Mouse (Mus musculus): Measurements from ENCODE around the gene Zar1. TPM values are rescaled to one million over a fixed set of nuclear protein-coding genes. Genes with fewer than 3 reads are reported as not detected.
"Not testable (repeated sequence)": the region's sequence is repeated elsewhere in the genome, so short reads cannot be mapped to it uniquely, and the experiment has no call there.

The Zar1 gene
- total and polyA plus RNA-seq, 2 experiments from 2014 or later: 5.5 to 8.6 TPM

DNA sequence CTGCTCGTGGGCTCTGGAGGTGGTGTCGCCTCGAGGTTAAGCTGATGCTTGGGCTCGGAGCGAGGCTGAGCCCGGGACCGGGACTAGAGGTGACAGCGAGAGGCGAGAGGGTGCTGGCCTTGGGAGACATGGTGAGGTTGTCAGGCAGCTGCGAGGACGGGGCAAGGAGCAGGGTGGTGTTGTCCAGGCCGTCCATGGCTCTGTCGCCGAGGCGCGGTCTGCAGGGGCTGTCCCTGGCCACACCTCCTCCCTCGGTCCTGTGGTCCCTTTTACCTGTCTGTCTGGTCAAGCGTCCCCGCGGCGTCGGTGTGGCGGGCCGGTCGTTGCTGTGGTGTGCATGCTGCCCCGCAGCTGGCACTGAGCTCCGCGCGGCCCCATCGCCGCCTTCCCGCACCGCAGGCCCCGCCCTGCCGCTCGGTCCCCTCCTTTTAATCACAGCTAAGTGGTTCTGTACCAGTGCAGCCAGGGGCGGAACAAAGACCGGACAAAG is 6.2 kb upstream of the Zar1 start, which contains the start of gene Gm5868:
Gene Gm5868 (minus strand): TSS at position 360 of the 490 bp plus-strand sequence.
- Histone ChIP-seq H3K27me3 (ENCODE audit: insufficient read depth, low read length) (no peaks in the 10 kb centered on the region), H3K4me3 (ENCODE audit: low read depth, low read length) (peak within 1 kb of the TSS; percentile 33), H3K36me3 (ENCODE audit: insufficient read depth, low read length) (no peaks in the 10 kb centered on the region), H3K9me3 (ENCODE audit: low read length) (no peaks in the 10 kb centered on the region), H3K4me2 (ENCODE audit: low read depth, low read length, poor library complexity, severe bottlenecking) (peak within 1 kb of the TSS; percentile 54), H3K4me1 (ENCODE audit: insufficient read depth, low read length) (no peaks in the 10 kb centered on the region), H3K9ac (replicated peaks; ENCODE audit: low read length, poor library complexity, severe bottlenecking) (0 out of 2 replicates have a peak within 1 kb of the TSS, but pooled peaks have one; percentile 13), H3K27ac (ENCODE audit: low read depth, low read length) (no peak within 1 kb of the TSS)
- DNase-seq (ENCODE audit: low spot score): no peak
- ATAC-seq (ENCODE audit: low FRiP score): peak; percentile 47; the same call in 1 of the 2 replicates
- no peak for TF ChIP-seq CTCF (IDR thresholded peaks at IDR 0.05)
- WGBS: 3% methylated on average over 30 of the region's 38 CpGs

DNA sequence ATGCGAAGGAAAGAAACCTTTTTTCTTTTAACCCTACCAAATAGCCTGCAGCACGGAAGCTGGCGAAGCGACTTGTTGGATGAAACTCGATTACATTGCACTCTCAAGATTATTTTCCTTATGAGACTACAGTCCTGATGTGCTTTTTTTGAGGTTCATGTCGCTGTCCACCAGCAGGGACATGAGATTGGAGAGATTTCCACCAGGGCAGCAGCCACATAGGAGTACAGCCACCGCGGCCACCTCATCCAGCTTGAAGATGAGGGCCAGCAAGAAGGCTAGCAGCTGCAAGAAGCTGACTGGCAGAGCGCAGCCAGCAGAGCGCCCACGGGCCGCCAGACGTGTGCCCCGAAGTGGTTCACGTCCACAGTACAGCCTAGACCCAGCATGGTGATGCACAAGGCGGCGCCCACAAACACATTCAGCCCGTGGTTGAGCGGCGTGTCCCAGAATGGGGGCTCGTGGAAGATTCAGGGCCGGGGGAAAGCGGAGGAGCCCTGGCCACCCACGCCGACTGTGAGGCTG is 5.7 kb upstream of the Zar1 start:
- not testable (repeated sequence) for ATAC-seq (ENCODE audit: low FRiP score); H3K27ac ChIP-seq (ENCODE audit: low read depth, low read length); H3K27me3 ChIP-seq (ENCODE audit: insufficient read depth, low read length); DNase-seq (ENCODE audit: low spot score); H3K9ac ChIP-seq (replicated peaks; ENCODE audit: low read length, poor library complexity, severe bottlenecking); H3K4me1 ChIP-seq (ENCODE audit: insufficient read depth, low read length); H3K36me3 ChIP-seq (ENCODE audit: insufficient read depth, low read length); H3K9me3 ChIP-seq (ENCODE audit: low read length)
- WGBS: 46% methylated on average over 25 of the region's 25 CpGs
- H3K4me3 ChIP-seq (ENCODE audit: low read depth, low read length): peak overlapping the region; percentile 33
- peak overlapping the region; percentile 54 for H3K4me2 ChIP-seq (ENCODE audit: low read depth, low read length, poor library complexity, severe bottlenecking)

DNA sequence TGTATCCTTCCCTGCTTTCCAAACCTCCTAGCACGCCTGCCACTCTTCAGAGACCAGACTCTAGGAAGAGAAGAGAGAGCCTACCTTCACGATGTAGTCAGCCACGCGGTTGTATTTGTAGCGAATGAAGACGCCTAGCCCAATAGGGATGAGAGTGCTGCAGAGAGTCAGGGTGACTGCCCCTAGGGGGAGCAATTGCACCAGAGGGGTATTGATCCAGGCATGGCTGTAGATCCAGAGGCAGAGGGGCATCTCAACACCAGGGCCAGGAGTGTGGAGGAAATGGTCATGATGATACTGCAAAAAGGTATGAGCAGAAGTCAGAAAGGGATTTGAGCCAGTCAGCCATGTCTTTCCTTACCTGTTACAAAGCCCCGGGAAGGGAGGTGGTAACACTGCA is 5.1 kb upstream of the Zar1 start:
- not testable (repeated sequence) for H3K4me2 ChIP-seq (ENCODE audit: low read depth, low read length, poor library complexity, severe bottlenecking); H3K4me1 ChIP-seq (ENCODE audit: insufficient read depth, low read length); H3K4me3 ChIP-seq (ENCODE audit: low read depth, low read length); H3K9me3 ChIP-seq (ENCODE audit: low read length); H3K36me3 ChIP-seq (ENCODE audit: insufficient read depth, low read length); ATAC-seq (ENCODE audit: low FRiP score); H3K9ac ChIP-seq (replicated peaks; ENCODE audit: low read length, poor library complexity, severe bottlenecking); H3K27me3 ChIP-seq (ENCODE audit: insufficient read depth, low read length); DNase-seq (ENCODE audit: low spot score); H3K27ac ChIP-seq (ENCODE audit: low read depth, low read length)
- 57% methylated on average over 7 of the region's 7 CpGs for WGBS

DNA sequence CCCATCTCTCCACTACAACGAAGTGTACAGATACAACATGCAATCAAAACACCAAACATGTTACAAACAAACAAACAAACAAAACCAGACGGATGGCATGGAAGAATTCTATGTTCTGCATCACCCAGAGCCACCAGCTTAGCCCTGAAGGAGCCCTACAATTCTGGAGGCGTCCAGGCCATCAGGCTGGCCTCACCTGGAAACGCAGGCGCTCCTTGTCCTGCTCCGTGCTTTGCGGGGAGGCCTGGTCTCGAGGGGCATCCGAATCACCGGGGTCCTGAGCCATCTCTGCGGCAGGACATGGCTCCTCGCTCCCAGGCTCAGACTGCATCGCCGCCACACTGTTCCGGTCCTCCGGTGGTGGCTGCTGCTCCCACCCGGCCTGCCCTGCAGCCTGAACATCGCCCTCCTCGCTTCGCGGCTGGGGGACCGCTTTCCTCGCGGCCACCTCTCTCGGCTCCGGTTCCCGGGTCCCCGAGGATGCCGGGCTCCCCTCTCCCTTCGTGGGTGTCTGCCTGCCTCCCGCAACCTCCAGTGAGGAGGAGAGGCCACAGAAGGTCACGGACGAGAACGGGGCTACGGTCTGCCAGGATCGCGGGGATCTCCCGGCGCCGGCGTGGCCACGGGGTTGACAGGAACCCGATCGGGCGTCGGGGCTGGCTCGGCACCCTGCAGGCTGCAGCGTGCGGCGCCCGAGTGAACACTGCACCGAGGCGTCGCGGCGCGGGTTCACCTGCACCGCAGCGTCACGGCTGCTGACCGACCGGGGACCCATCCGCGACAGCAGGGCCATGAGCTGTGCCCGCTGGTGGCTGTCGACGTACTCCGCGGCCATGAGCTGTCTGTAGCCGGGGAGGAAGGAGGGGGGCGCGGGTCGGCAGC is 725 bp downstream of the Zar1 start:
- H3K27me3 ChIP-seq (ENCODE audit: insufficient read depth, low read length); H3K9me3 ChIP-seq (ENCODE audit: low read length); H3K4me1 ChIP-seq (ENCODE audit: insufficient read depth, low read length); H3K36me3 ChIP-seq (ENCODE audit: insufficient read depth, low read length); DNase-seq (ENCODE audit: low spot score); H3K27ac ChIP-seq (ENCODE audit: low read depth, low read length): not testable (repeated sequence)
- Histone ChIP-seq H3K4me3 (ENCODE audit: low read depth, low read length) (peak overlapping the region; percentile 38), H3K9ac (replicated peaks; ENCODE audit: low read length, poor library complexity, severe bottlenecking) (0 out of 2 replicates have a peak overlapping the region, but pooled peaks have one; percentile 29), H3K4me2 (ENCODE audit: low read depth, low read length, poor library complexity, severe bottlenecking) (peak overlapping the region; percentile 54)
- ATAC-seq (ENCODE audit: low FRiP score): peak; percentile 78
- WGBS: 6% methylated on average over 52 of the region's 73 CpGs

DNA sequence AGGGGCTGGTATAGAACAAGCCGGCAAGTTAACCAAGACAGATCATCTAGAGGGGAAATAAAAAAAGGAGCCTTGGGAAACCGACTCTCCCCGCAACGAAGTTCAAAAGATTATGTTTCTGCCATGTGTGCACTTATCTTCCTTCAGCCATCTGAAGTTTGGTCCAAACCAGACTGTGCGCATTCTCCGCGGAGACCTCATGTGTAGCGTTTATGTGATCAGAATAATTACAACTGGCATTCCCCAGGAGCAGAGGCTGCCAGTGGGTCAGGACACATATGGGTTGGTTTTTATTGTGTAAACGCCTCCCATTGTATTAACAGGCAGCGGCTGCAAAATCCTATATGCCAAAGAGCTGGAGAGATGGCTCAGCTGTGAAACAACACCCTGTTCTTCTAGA is 1.5 kb downstream of the Zar1 start:
- 25% methylated on average over 10 of the region's 10 CpGs for WGBS
- H3K27me3 ChIP-seq (ENCODE audit: insufficient read depth, low read length); DNase-seq (ENCODE audit: low spot score); H3K9ac ChIP-seq (replicated peaks; ENCODE audit: low read length, poor library complexity, severe bottlenecking); H3K27ac ChIP-seq (ENCODE audit: low read depth, low read length); H3K9me3 ChIP-seq (ENCODE audit: low read length); H3K4me1 ChIP-seq (ENCODE audit: insufficient read depth, low read length); H3K4me3 ChIP-seq (ENCODE audit: low read depth, low read length); H3K36me3 ChIP-seq (ENCODE audit: insufficient read depth, low read length); H3K4me2 ChIP-seq (ENCODE audit: low read depth, low read length, poor library complexity, severe bottlenecking): not testable (repeated sequence)
- 0 out of 2 replicates have a peak, but pooled peaks have one; percentile 32 for ATAC-seq (ENCODE audit: low FRiP score)

DNA sequence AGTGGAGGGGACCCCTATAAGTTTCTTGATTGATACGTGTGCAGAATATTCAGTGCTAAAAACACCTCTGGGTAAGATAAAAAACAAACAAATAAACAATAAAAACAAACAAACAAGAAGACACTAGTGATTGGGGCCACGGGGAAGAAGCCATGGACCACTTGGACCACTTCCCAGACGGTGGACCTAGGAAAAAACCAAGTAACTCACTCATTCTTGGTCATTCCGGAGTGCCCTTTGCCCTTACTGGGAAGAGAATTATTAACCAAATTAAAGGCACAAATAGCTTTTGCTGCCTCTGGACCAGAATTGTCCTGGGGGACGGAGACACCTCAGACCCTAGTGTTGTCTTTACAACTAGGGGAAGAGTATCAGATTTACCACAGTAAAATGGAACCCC is 15.4 kb downstream of the Zar1 start:
- peaks cover 8% of the 10 kb centered on the region; the same call in 1 of the 2 replicates for H3K9me3 ChIP-seq (ENCODE audit: low read length)
- H3K4me1 ChIP-seq (ENCODE audit: insufficient read depth, low read length): no peaks in the 10 kb centered on the region
- H3K27me3 ChIP-seq (ENCODE audit: insufficient read depth, low read length): no peaks in the 10 kb centered on the region
- H3K27ac ChIP-seq (ENCODE audit: low read depth, low read length): no peak overlapping the region
- DNase-seq (ENCODE audit: low spot score): no peak
- TF ChIP-seq CTCF (IDR thresholded peaks at IDR 0.05): no peak
- ATAC-seq (ENCODE audit: low FRiP score): no peak
- no peak overlapping the region for H3K4me3 ChIP-seq (ENCODE audit: low read depth, low read length)
- no peak overlapping the region for H3K4me2 ChIP-seq (ENCODE audit: low read depth, low read length, poor library complexity, severe bottlenecking)
- no peaks in the 10 kb centered on the region for H3K36me3 ChIP-seq (ENCODE audit: insufficient read depth, low read length)
- 89% methylated on average over 5 of the region's 5 CpGs for WGBS
- H3K9ac ChIP-seq (replicated peaks; ENCODE audit: low read length, poor library complexity, severe bottlenecking): no peak overlapping the region

DNA sequence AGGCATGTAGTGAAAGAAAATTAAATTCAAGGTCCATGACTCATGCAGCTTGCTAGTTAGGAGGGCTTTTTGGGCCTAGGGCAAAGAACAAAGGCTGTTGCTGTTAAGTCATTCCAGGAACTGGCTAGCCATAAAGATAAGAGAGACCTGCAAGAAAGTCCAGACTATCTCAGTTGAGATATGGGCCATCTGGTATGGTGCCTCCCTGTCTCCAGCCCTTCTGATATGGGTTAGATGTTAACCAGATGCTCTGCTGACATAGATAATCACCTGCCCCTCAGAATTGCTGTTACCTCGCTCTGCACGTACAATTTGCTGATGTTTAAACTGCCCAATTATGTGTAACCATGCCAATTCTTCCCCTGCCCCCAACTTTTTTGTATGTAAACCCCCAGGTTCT is 17.9 kb downstream of the Zar1 start:
- DNase-seq (ENCODE audit: low spot score); H3K27ac ChIP-seq (ENCODE audit: low read depth, low read length); H3K36me3 ChIP-seq (ENCODE audit: insufficient read depth, low read length); ATAC-seq (ENCODE audit: low FRiP score); H3K27me3 ChIP-seq (ENCODE audit: insufficient read depth, low read length); H3K4me2 ChIP-seq (ENCODE audit: low read depth, low read length, poor library complexity, severe bottlenecking); H3K4me3 ChIP-seq (ENCODE audit: low read depth, low read length); H3K9ac ChIP-seq (replicated peaks; ENCODE audit: low read length, poor library complexity, severe bottlenecking); H3K4me1 ChIP-seq (ENCODE audit: insufficient read depth, low read length); H3K9me3 ChIP-seq (ENCODE audit: low read length): not testable (repeated sequence)
- 95% methylated on average over 2 of the region's 2 CpGs for WGBS

Measured in midbrain, postnatal 0 days (tissue).